Mouse (Mus musculus) embryo, embryonic 10.5 days (tissue): ENCODE results near the gene 1700012A03Rik.

ENCODE experiments used
- DNase-seq: peaks from one replicate; pipeline ENCODE4 v3.0.0-alpha.2; 2015; ENCODE audit warnings: low spot score

Gene 1700012A03Rik

GRCm38 (mm10) chr6:32093312-32093711 lies 43.3 kb downstream of the 1700012A03Rik start:
- no peak for DNase-seq

- no peak for DNase-seq
These were observed 55.7 kb downstream of the 1700012A03Rik start for GRCm38 (mm10) chr6:32105547-32106275.
